15 mouse cellular contexts compared by ENCODE assay signal in genomic region chr10:94071641-94072040, GRCm38 (mm10).
"Had no signal": no experiment of that assay in that cellular context is flagged by ENCODE, and none has a peak within 500 bp of the region (broad histone marks: within the 10 kb centered on the region; RNA-seq: fewer than 3 reads in every experiment).

No protein-coding gene starts in this region.

- H3K27me3 ChIP-seq: limb, embryonic 13.5 days; midbrain, embryonic 13.5 days; neural tube, embryonic 15.5 days had no signal

- H3K4me1 ChIP-seq: midbrain, embryonic 13.5 days had no signal

- H3K4me3 ChIP-seq: limb, embryonic 13.5 days; midbrain, embryonic 13.5 days; myocyte; neural tube, embryonic 15.5 days had no signal

- DNase-seq: kidney, adult 9 months; kidney, postnatal 36 days; layer of hippocampus, adult 9-11 months; layer of hippocampus, postnatal 36 days; lung, adult 2 months; lung, postnatal 36 days; right cerebral cortex, adult 18-20 months; right cerebral cortex, postnatal 25 days; thymus, adult 2 months; thymus, postnatal 25 days had no signal

- H3K36me3 ChIP-seq: midbrain, embryonic 13.5 days; neural tube, embryonic 15.5 days had no signal

- H3K9ac ChIP-seq: limb, embryonic 13.5 days; midbrain, embryonic 13.5 days; neural tube, embryonic 15.5 days had no signal

- H3K4me2 ChIP-seq: midbrain, embryonic 13.5 days; neural tube, embryonic 15.5 days had no signal

- ATAC-seq: midbrain, embryonic 13.5 days had no signal

- H3K9me3 ChIP-seq: limb, embryonic 13.5 days; midbrain, embryonic 13.5 days; neural tube, embryonic 15.5 days had no signal

- H3K27ac ChIP-seq: kidney, postnatal 0 days; midbrain, embryonic 13.5 days had no signal
